Mouse (Mus musculus): ENCODE results near the gene Bach2. TPM values are rescaled to one million over a fixed set of nuclear protein-coding genes. Genes with fewer than 3 reads are reported as not detected.

The Bach2 gene
- polyA plus RNA-seq, 1 experiment from 2014 or later: 7.7 TPM

DNA sequence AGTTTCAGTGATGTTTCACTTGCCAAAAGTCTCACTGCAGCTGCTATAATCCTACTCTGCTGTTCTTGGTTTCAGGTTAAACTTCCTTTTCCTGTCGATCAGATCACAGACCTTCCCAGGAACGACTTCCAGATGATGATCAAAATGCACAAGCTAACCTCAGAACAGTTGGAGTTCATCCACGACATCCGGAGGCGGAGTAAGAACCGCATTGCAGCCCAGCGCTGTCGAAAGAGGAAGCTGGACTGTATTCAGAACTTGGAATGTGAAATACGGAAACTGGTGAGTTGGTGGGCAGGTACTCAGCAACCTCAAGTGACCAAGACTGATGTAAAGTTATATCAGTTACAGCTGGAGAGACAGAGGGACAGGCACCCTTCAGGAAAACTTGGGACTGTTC is 336.6 kb downstream of the Bach2 start:
- Histone ChIP-seq H3K9me3 (replicated peaks) (no peaks in the 10 kb centered on the region), H3K27me3 (ENCODE audit: low read depth, poor library complexity, severe bottlenecking) (no peaks in the 10 kb centered on the region), H3K4me1 (peaks cover 14% of the 10 kb centered on the region), H3K27ac (replicated peaks) (no peak overlapping the region), H3K36me3 (peaks cover 16% of the 10 kb centered on the region), H3K4me3 (no peak overlapping the region)
- DNase-seq (ENCODE audit: low spot score): no peak
- WGBS: 80% methylated on average over 9 of the region's 9 CpGs

GRCm38 (mm10) chr4:32579850-32580249 is 341.2 kb downstream of the Bach2 start:
- H3K27ac ChIP-seq (replicated peaks): no peak overlapping the region
- peaks cover 15% of the 10 kb centered on the region for H3K4me1 ChIP-seq
- no peaks in the 10 kb centered on the region for H3K27me3 ChIP-seq (ENCODE audit: low read depth, poor library complexity, severe bottlenecking)
- peaks cover 18% of the 10 kb centered on the region for H3K36me3 ChIP-seq
- no peak for DNase-seq (ENCODE audit: low spot score)
- H3K9me3 ChIP-seq (replicated peaks): no peaks in the 10 kb centered on the region
- no peak overlapping the region for H3K4me3 ChIP-seq
- 87% methylated on average over 8 of the region's 8 CpGs for WGBS

- H3K4me3 ChIP-seq: no peak overlapping the region
- no peak overlapping the region for H3K27ac ChIP-seq (replicated peaks)
- H3K9me3 ChIP-seq (replicated peaks): no peaks in the 10 kb centered on the region
- H3K27me3 ChIP-seq (ENCODE audit: low read depth, poor library complexity, severe bottlenecking): no peaks in the 10 kb centered on the region
- DNase-seq (ENCODE audit: low spot score): no peak
- peaks cover 9% of the 10 kb centered on the region for H3K36me3 ChIP-seq
- H3K4me1 ChIP-seq: peaks cover 15% of the 10 kb centered on the region
- WGBS: 70% methylated on average over 6 of the region's 6 CpGs
Observed at GRCm38 (mm10) chr4:32584181-32584580, 345.6 kb downstream of the Bach2 start.

- no peaks in the 10 kb centered on the region for H3K36me3 ChIP-seq
- no peaks in the 10 kb centered on the region for H3K27me3 ChIP-seq (ENCODE audit: low read depth, poor library complexity, severe bottlenecking)
- peak; percentile 61 for DNase-seq (ENCODE audit: low spot score)
- H3K9me3 ChIP-seq (replicated peaks): no peaks in the 10 kb centered on the region
- H3K4me1 ChIP-seq: peaks cover 10% of the 10 kb centered on the region
- no peak overlapping the region for H3K27ac ChIP-seq (replicated peaks)
- H3K4me3 ChIP-seq: no peak overlapping the region
- 18% methylated on average over 9 of the region's 9 CpGs for WGBS
Observed at GRCm38 (mm10) chr4:32586596-32586995, 348.0 kb downstream of the Bach2 start.

DNA sequence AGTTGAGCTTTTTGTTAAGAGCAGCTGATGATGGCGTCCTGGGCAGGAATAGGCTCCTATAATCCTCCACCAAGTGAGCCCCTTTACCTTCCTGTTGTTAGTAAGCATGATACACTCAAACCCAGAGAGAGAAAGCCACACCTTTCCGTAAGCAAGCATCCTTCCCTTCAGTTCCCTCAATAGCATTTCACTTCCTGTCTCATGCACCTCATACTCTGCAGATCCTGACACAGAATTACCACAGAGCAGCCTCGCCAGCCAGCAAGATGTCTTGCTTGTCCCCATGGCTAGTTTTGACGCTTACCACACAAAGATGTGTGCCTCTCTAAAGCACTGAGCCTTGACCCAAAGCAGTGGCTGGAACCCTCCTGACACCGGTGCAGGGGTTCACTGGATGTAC is 348.9 kb downstream of the Bach2 start:
- H3K27ac ChIP-seq (replicated peaks): no peak overlapping the region
- H3K4me1 ChIP-seq: peaks cover 5% of the 10 kb centered on the region
- 89% methylated on average over 5 of the region's 5 CpGs for WGBS
- H3K27me3 ChIP-seq (ENCODE audit: low read depth, poor library complexity, severe bottlenecking): no peaks in the 10 kb centered on the region
- no peak overlapping the region for H3K4me3 ChIP-seq
- H3K36me3 ChIP-seq: no peaks in the 10 kb centered on the region
- H3K9me3 ChIP-seq (replicated peaks): no peaks in the 10 kb centered on the region
- no peak for DNase-seq (ENCODE audit: low spot score)

DNA sequence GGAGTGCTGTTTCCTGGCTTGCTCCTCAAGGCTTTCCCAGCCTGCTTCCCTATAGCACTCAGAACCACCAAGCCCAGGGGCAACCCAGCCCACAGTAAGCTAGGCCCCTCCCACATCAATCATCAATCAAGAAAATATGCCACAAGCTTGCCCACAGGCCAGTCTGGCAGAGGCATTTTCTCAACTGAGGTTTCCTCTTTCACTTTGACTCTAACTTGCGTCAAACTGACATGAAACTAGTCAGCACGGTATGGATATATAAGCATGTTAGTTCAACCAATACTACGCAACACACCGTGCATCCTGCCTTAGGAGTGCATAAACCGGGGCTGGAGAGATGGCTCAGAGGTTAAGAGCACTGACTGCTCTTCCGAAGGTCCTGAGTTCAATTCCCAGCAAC is 349.6 kb downstream of the Bach2 start:
- no peaks in the 10 kb centered on the region for H3K27me3 ChIP-seq (ENCODE audit: low read depth, poor library complexity, severe bottlenecking)
- no peak overlapping the region for H3K4me3 ChIP-seq
- no peak overlapping the region for H3K27ac ChIP-seq (replicated peaks)
- H3K9me3 ChIP-seq (replicated peaks): no peaks in the 10 kb centered on the region
- WGBS: 88% methylated on average over 6 of the region's 6 CpGs
- H3K36me3 ChIP-seq: no peaks in the 10 kb centered on the region
- no peak for DNase-seq (ENCODE audit: low spot score)
- H3K4me1 ChIP-seq: peaks cover 5% of the 10 kb centered on the region

- Histone ChIP-seq H3K27ac (replicated peaks) (no peak overlapping the region), H3K4me1 (no peaks in the 10 kb centered on the region), H3K9me3 (replicated peaks) (no peaks in the 10 kb centered on the region), H3K4me3 (no peak overlapping the region), H3K27me3 (ENCODE audit: low read depth, poor library complexity, severe bottlenecking) (no peaks in the 10 kb centered on the region), H3K36me3 (no peaks in the 10 kb centered on the region)
- 30% methylated on average over 12 of the region's 12 CpGs for WGBS
- peak; percentile 60 for DNase-seq (ENCODE audit: low spot score)
Observed at GRCm38 (mm10) chr4:32601135-32601534, 362.5 kb downstream of the Bach2 start.

DNA sequence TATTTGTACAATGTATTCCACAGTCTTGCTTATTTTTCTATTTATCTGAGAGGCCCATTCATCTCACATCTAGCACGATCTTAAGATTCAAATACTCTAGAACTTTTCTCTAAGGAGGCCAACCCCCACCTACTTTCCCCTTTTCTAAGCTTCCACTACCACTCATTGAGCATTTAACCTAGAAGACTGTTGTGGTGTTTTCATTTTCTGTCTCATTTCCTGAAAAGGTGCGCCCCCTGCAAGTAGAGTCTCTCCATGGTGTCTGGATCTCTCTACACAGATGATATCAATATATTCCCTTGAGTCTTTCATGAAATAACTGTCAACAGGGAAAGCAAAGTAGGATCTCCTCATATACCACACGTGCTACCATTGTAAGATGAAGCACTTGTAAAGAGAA is 364.1 kb downstream of the Bach2 start, which contains the start of gene Gja10:
Gene Gja10, minus strand, starts transcription at position 101 of the 400 bp plus-strand sequence.
- Histone ChIP-seq H3K9me3 (replicated peaks) (no peaks in the 10 kb centered on the region), H3K36me3 (no peaks in the 10 kb centered on the region), H3K4me3 (no peak within 1 kb of the TSS), H3K27me3 (ENCODE audit: low read depth, poor library complexity, severe bottlenecking) (no peaks in the 10 kb centered on the region), H3K27ac (replicated peaks) (no peak within 1 kb of the TSS), H3K4me1 (no peaks in the 10 kb centered on the region)
- no peak for DNase-seq (ENCODE audit: low spot score)
- 69% methylated on average over 3 of the region's 3 CpGs for WGBS

DNA sequence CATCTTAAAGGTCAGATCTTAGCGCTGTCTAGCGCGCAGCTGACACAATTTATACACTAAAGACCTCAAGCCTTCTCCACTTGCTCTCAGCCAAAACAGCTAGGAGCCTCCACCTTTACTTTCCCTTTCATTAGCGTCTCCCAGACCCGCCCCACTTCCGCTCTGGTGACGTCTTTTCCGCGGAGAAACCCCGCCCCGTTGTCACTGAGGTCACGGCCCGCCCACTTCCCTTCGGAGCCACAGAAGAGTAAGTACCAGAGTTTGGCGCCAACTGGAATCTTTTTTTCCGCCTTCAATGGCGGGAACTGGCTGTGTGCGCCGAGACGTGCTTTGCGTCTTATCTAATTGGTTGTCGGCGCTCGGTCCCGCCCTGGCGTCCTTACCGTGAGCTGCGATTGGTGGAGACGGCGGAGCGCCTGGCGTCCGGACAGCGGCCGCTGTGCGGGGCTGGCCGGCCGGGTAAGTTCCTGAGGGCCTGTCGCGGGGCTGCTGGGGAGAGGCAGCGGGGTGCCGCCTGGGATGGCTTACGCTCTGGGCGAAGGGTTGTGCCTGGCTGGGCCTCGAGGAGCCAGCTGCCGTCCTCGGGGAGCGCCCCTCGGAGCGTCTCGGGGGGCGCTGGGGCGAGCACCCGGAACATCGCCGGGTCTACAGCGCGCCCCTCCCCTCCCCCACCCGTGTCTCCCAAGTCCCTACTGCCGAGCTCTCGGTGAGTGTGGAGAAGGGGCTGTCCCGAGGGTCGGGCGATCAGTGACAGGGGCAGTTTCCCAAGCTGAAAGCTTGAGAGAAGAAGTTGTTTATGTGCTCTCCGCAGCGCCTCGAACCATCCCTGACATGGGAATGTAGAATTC is 376.7 kb downstream of the Bach2 start, which contains the start of gene Casp8ap2:
Gene Casp8ap2, plus strand, starts transcription at position 418 of the 848 bp plus-strand sequence.
- H3K27me3 ChIP-seq (ENCODE audit: low read depth, poor library complexity, severe bottlenecking): no peaks in the 10 kb centered on the region
- H3K4me1 ChIP-seq: peaks cover 18% of the 10 kb centered on the region
- under 1% methylated on average over 67 of the region's 67 CpGs for WGBS
- peaks cover 20% of the 10 kb centered on the region for H3K36me3 ChIP-seq
- H3K9me3 ChIP-seq (replicated peaks): no peaks in the 10 kb centered on the region
- H3K27ac ChIP-seq (replicated peaks): peak within 1 kb of the TSS; percentile 93
- DNase-seq (ENCODE audit: low spot score): peak; percentile 99
- peak within 1 kb of the TSS; percentile 84 for H3K4me3 ChIP-seq

- no peak for DNase-seq (ENCODE audit: low spot score)
- H3K27ac ChIP-seq (replicated peaks): no peak overlapping the region
- H3K4me3 ChIP-seq: no peak overlapping the region
- H3K27me3 ChIP-seq (ENCODE audit: low read depth, poor library complexity, severe bottlenecking): no peaks in the 10 kb centered on the region
- H3K4me1 ChIP-seq: peaks cover 10% of the 10 kb centered on the region
- H3K9me3 ChIP-seq (replicated peaks): no peaks in the 10 kb centered on the region
- H3K36me3 ChIP-seq: peaks cover 71% of the 10 kb centered on the region
Observed at GRCm38 (mm10) chr4:32621637-32622036, 383.0 kb downstream of the Bach2 start.

Measured in midbrain, embryonic 10.5 days (tissue).